Mouse (Mus musculus): ENCODE measurements around the gene Hist1h2ai.

DNA sequence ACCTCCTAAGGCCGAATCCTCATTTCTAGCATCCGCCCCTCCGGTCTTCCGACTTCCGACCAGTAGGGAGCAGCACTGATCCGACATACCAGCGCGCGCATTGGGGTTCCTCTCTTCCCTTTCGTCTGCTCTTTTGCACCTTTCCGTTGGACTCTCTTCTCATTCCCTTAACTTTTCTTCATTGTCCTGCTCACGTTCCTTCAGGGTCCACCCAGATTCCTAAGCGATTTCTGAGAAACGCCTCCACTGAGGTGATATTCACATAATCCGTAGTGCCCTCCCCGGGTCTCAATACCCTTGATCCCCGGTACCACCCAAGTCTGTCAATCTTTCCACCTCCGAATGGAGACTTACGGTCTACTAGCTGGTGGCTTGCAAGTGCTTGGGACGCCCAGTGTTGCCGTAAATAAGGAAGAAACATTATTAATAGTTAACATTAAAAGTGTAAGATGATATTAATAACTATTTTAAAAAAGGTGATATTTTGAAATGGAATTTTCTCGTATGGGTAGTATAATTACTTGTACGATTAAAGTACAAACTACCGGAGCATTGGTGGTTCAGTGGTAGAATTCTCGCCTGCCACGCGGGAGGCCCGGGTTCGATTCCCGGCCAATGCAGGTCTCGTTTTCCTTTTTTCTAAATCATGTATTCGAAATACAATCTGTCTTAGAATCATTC, 6.1 kb upstream of the Hist1h2ai start:
- peak; percentile 81 for TF ChIP-seq CTCF (IDR thresholded peaks at IDR 0.05; ENCODE audit: insufficient read depth, low read length)
- no peak for TF ChIP-seq POLR2A (IDR thresholded peaks at IDR 0.05; ENCODE audit: borderline replicate concordance, extremely low read depth, low read depth, low read length)

All from lung, adult 2 months (tissue).